Mouse (Mus musculus): Measurements from ENCODE around the gene Mrgpra3.

DNA sequence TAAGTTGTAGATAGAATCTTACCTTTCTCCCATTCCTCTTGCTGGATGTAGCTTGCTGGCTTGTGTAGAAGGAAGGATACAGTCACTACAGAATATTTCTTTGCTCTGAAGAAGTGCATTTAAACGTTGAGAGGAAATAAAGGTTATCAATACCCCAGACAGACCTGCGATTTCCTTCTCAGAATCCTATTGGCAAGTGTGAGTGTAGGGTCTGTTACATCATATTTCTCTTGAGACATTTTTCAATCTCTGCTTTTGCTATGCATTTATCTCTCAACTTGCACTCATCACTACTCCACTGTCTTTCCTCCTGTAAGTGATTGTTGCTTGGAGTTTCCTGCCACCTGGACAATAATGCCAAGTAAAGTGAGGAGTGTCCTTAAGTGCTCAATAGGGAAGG, at the start of gene Mrgpra3:
- TF ChIP-seq USF1 (IDR thresholded peaks at IDR 0.05; ENCODE audit: low read depth) (no peak), CTCF (IDR thresholded peaks at IDR 0.05; ENCODE audit: control insufficient read depth, insufficient read depth, insufficient read length) (no peak), MAX (IDR thresholded peaks at IDR 0.05) (no peak), CEBPB (IDR thresholded peaks at IDR 0.05; ENCODE audit: low read depth) (no peak), MYOD1 (IDR thresholded peaks at IDR 0.05; ENCODE audit: control insufficient read depth, insufficient read length, low read depth) (no peak), MYOG (IDR thresholded peaks at IDR 0.05; ENCODE audit: control insufficient read depth, extremely low read depth, insufficient read length) (no peak), FOSL1 (IDR thresholded peaks at IDR 0.05; ENCODE audit: insufficient read depth, low read length, poor library complexity, severe bottlenecking) (no peak)

All from C2C12 (cell line).